Mouse (Mus musculus) small intestine, adult 2 months (tissue): ENCODE data around the gene Psmb9.

Source experiments
- CTCF ChIP-seq: fragments of 200-500 bp; IDR thresholded peaks from 2 replicates; pipeline ENCODE4 v1.5.1; 2012; ENCODE audit warnings: low read depth, mild to moderate bottlenecking, control low read depth, inconsistent platforms, low read length, moderate library complexity, mixed read lengths; ENCODE audit not compliant: insufficient replicate concordance, insufficient read length; ENCODE audit errors: extremely low read depth
- POLR2A ChIP-seq: fragments of 200-500 bp; IDR thresholded peaks from 2 replicates; pipeline ENCODE4 v1.6.1; 2012; ENCODE audit warnings: low read depth, mild to moderate bottlenecking, control low read depth, inconsistent platforms, low read length, moderate library complexity

DNA sequence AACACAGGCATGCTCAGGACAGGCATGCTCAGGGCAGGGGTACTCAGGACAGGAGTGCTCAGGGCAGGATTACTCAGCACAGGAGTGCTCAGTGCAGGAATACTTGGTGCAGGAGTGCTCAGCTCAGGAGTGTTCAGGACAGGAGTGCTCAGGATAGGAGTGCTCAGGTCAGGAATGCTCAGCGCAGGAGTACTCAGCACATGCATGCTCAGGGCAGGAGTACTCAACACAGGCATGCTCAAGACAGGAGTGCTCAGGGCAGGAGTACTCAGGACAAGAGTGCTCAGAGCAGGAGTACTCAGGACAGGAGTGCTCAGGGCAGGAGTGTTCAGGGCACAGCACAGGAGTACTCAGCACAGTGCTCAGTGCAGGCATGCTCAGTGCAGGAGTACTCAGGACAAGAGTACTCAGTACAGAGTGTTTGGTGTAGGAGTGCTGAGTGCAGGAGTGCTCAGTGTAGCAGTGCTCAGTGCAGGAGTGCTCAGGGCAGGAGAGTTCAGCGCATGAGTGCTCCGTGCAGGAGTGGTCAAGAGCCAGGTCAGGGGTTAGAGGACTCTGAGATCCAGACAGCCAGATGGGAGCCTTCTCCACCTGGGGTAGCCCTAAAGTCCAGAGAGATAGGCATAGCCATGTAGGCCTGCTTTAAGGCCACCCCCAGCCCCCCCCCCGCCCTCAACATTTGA is 15.3 kb upstream of the Psmb9 start:
- TF ChIP-seq CTCF (no peak), POLR2A (no peak)
